Mouse (Mus musculus): ENCODE results near the gene Pde8b.

GRCm38 (mm10) chr13:95082611-95083010 is 167.5 kb downstream of the Pde8b start:
- TF ChIP-seq ZC3H11A (IDR thresholded peaks at IDR 0.05; ENCODE audit: borderline replicate concordance, low read depth, low read length), result no peak
- no peak for TF ChIP-seq CHD2 (IDR thresholded peaks at IDR 0.05; ENCODE audit: low read depth, low read length)
- no peak for TF ChIP-seq ZNF384 (IDR thresholded peaks at IDR 0.05; ENCODE audit: low read depth, low read length)
- no peak for TF ChIP-seq HCFC1 (IDR thresholded peaks at IDR 0.05; ENCODE audit: borderline replicate concordance, insufficient read depth, low read length)
